Mouse (Mus musculus): ENCODE measurements at regions not wholly inside any gene's neighbourhood (a gene's known extent, or its start where the extent isn't known, plus 50 kb on each side); places are given as distances from the start of the nearest gene placed in this dataset.

GRCm38 (mm10) chr13:54877656-54878055 lies 71.6 kb upstream of the Unc5a start:
- no peak for TF ChIP-seq CTCF (IDR thresholded peaks at IDR 0.05; ENCODE audit: insufficient read depth, low read depth, low read length)
- TF ChIP-seq POLR2A (IDR thresholded peaks at IDR 0.05; ENCODE audit: insufficient read depth, low read depth, low read length), result no peak

Measured in olfactory bulb, adult 2 months (tissue).